Mouse (Mus musculus) testis, adult 2 months (tissue): ENCODE measurements around the gene D430019H16Rik. TPM values are rescaled to one million over a fixed set of nuclear protein-coding genes. Genes with fewer than 3 reads are reported as not detected.

Experiments
- H3K27ac ChIP-seq: fragments of 200-500 bp; 2 replicates; pipeline ENCODE4 v1.5.1; 2012; ENCODE audit warnings: low read depth, low read length; ENCODE audit not compliant: control insufficient read depth, insufficient read depth
- H3K27me3 ChIP-seq: fragments of 200-500 bp; 2 replicates; pipeline ENCODE4 v1.6.1; 2012; ENCODE audit warnings: mild to moderate bottlenecking, low read length, moderate library complexity; ENCODE audit not compliant: control insufficient read depth, insufficient read depth
- H3K36me3 ChIP-seq: fragments of 200-500 bp; 2 replicates; pipeline ENCODE4 v1.6.1; 2012; ENCODE audit warnings: mild to moderate bottlenecking, low read length; ENCODE audit not compliant: control insufficient read depth, insufficient read depth
- H3K4me1 ChIP-seq: fragments of 200-500 bp; 2 replicates; pipeline ENCODE4 v1.6.1; 2012; ENCODE audit warnings: low read length; ENCODE audit not compliant: control insufficient read depth, insufficient read depth
- H3K4me3 ChIP-seq: fragments of 200-500 bp; 2 replicates; pipeline ENCODE4 v1.5.1; 2012; ENCODE audit warnings: low read depth, mild to moderate bottlenecking, low read length, moderate library complexity, mixed read lengths; ENCODE audit not compliant: control insufficient read depth
- CTCF ChIP-seq: fragments of 200-500 bp; IDR thresholded peaks from 2 replicates; pipeline ENCODE4 v1.5.1; 2012; ENCODE audit warnings: low read depth, mild to moderate bottlenecking, inconsistent platforms, low read length, moderate library complexity; ENCODE audit not compliant: control insufficient read depth, insufficient read depth, insufficient replicate concordance
- POLR2A ChIP-seq: fragments of 200-500 bp; IDR thresholded peaks from 2 replicates; pipeline ENCODE4 v1.6.1; 2012; ENCODE audit warnings: low read depth, mild to moderate bottlenecking, inconsistent platforms, low read length, moderate library complexity; ENCODE audit not compliant: control insufficient read depth
- polyA plus RNA-seq: library from polyadenylated mRNA; depleted of rRNA; stranded (reverse); fragments of >200 nt; gene quantifications from 2 replicates; pipeline ENCODE4 v1.2.3, GENCODE M21; 2012

The D430019H16Rik gene
- polyA plus RNA-seq, 1 experiment = 0.88 TPM

DNA sequence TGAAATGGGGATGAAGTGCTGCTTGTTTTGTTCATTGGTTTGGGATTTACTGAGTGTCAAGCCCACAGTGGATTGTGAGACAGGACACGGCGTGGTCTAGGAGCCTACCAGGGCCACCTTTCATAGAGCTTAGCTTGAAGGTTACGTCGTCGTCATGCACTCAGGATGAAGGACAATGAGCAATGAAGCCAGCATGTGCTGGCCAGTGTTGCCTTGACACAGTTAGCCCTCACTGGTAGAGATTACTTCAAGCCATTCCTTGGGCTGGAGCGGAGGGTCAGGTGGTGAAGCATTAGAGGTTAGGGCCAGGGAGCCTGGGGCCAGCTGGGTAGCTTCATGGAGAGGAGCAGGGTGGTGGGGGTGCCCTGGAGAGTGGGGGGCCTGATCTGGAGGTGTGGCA is 5.1 kb downstream of the D430019H16Rik start:
- peaks cover 6% of the 10 kb centered on the region for H3K4me1 ChIP-seq
- H3K27ac ChIP-seq = no peak overlapping the region
- no peaks in the 10 kb centered on the region for H3K27me3 ChIP-seq
- TF ChIP-seq POLR2A = no peak
- TF ChIP-seq CTCF = no peak
- no peak overlapping the region for H3K4me3 ChIP-seq
- no peaks in the 10 kb centered on the region for H3K36me3 ChIP-seq

DNA sequence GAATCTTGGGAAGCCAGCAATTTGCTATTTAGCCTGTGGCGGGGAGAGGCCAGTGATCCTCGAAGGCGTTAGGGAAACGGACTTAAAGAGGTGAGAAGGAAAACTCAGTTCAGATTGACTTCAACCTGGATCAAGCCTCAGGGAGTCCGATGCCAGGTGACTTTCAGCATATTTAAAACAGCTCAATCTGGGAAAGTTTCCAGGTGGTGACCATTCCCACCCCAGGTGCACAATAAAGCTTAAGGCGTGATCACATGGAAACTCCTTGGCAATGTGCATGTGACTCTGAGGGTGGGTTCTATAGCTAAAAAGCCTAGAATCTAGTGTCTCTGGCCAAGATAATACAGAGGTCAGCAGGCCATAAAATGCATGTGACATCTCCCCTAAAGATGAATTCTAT is 7.4 kb downstream of the D430019H16Rik start:
- Histone ChIP-seq H3K4me3 (no peak overlapping the region), H3K4me1 (no peaks in the 10 kb centered on the region; the same call in 1 of the 2 replicates), H3K27ac (no peak overlapping the region), H3K27me3 (no peaks in the 10 kb centered on the region), H3K36me3 (no peaks in the 10 kb centered on the region)
- TF ChIP-seq CTCF = no peak
- no peak for TF ChIP-seq POLR2A

DNA sequence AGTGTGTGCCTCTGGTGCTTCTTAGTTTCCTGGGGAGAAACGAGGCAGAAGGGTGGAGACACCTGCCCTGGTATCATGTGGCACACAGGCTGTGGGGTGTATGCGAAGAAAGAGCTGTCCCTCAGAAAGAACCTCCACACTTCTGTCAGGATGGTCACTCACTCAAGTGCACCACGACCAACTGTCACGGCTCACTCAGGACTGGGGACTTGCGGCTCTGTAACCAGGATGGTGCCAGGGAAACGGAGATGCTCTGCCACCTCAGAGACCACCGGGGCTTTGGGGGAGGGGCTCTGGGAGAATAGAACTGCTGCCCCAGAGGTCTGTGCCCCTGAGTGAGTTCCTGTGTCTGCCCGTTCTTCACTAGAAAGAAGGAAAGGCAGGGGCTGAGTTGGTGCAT is 15.4 kb downstream of the D430019H16Rik start:
- H3K27me3 ChIP-seq = no peaks in the 10 kb centered on the region
- H3K4me1 ChIP-seq = peaks cover 16% of the 10 kb centered on the region
- no peaks in the 10 kb centered on the region for H3K36me3 ChIP-seq
- H3K27ac ChIP-seq = no peak overlapping the region
- TF ChIP-seq POLR2A (no peak), CTCF (no peak)
- H3K4me3 ChIP-seq = no peak overlapping the region

DNA sequence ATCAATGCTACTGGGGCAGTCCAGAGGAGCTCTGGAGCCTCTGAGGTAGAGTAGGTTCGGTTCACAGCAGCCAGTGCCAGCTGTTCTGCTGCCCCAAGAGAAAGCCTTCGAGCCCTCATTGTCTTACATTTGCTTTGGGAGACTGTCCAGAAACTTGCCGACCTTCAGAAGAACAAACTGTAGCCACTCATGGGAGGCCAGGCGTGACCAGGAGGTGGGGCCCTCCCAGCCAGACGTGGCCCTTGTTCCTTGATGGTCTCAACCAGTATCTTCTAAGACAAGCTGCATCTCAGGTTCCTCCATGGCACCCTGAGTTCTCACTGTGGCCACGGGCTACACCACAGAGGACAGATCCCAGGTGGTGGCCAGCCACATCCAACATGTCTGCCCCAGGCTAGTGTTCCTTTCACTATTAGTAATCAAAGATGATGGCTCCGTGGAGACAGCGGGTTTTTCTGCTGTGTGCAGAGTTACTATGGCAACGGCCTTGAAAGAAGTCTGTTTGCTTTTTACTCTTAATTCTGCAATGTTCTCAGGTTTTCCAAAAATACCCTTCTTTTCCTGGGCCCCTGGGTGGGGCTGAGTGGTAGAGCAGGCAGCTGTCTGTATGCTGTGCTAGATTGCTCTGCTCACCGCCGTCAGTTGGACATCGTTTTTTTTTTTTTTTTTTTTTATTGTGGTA is 21.7 kb downstream of the D430019H16Rik start:
- no peaks in the 10 kb centered on the region for H3K27me3 ChIP-seq
- peaks cover 10% of the 10 kb centered on the region for H3K4me1 ChIP-seq
- peak overlapping the region; percentile 45; the same call in 1 of the 2 replicates for H3K27ac ChIP-seq
- no peaks in the 10 kb centered on the region for H3K36me3 ChIP-seq
- no peak for TF ChIP-seq POLR2A
- no peak for TF ChIP-seq CTCF
- H3K4me3 ChIP-seq = no peak overlapping the region

DNA sequence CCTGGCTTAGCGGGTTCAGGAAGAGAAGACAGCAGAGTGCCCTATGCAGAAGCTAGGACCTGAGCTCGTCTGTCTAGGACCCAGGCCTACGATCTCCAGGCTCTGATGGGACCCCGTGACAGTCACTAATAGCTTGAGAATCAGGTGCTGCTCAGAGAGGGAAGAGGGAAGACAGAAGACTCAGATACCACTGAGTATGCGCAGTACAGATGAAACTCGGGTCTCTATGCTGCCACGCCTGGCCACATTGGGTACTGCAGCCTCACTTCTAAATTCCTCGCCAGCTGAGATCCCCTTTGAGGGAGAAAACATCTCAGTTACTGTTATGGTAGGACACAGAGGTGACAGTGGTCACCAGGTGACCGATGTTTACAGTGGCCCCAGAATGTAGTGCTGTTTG is 22.8 kb downstream of the D430019H16Rik start:
- Histone ChIP-seq H3K27ac (peak overlapping the region; percentile 18; the same call in 1 of the 2 replicates), H3K4me1 (peaks cover 10% of the 10 kb centered on the region), H3K27me3 (no peaks in the 10 kb centered on the region), H3K36me3 (no peaks in the 10 kb centered on the region), H3K4me3 (peak overlapping the region; percentile 61)
- TF ChIP-seq CTCF (peak; percentile 95; the same call in 1 of the 2 replicates), POLR2A (no peak)

DNA sequence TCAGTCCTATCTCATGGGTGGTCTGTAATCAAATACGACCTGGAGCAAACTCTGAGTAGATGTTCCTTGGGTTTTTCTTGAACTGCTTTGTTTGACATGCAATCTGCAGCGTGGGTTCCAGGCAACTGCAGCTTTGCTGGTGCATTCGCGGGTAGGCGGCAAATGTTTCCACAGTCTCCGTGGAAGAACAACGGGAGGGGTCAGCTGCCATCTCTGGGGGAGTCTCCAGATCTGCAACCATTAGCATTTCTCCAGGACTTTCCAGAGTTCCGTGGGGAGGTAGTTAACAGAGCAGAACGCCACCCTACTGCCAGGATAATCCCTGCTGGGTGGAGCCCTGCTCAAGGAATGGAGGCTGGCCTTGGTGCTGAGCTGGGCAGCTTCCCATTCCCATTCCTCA is 23.3 kb downstream of the D430019H16Rik start:
- Histone ChIP-seq H3K27ac (no peak overlapping the region), H3K4me1 (peaks cover 10% of the 10 kb centered on the region), H3K27me3 (no peaks in the 10 kb centered on the region), H3K36me3 (no peaks in the 10 kb centered on the region), H3K4me3 (no peak overlapping the region)
- TF ChIP-seq CTCF = no peak
- no peak for TF ChIP-seq POLR2A

DNA sequence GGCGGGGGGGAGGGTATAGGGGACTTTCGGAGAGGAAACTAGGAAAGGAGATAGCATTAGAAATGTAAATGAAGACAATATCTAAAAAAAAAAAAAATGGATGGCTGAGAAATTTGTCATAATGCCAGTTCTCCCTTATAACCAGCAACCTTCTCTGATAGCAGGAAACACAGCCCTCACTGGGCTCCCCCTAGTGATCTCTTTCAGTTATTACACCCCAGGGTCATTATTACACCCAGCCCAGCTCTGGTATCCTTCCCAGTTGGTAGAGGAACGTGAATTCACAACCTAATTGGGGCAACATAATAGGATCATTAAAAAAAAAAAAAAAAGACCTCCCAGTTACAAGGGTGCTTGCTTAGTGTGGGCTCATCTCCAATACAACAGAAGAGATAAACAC is 29.8 kb downstream of the D430019H16Rik start:
- Histone ChIP-seq H3K27ac (no peak overlapping the region), H3K4me3 (no peak overlapping the region), H3K36me3 (no peaks in the 10 kb centered on the region), H3K27me3 (no peaks in the 10 kb centered on the region), H3K4me1 (no peaks in the 10 kb centered on the region)
- no peak for TF ChIP-seq POLR2A
- no peak for TF ChIP-seq CTCF
